Mouse (Mus musculus) adrenal gland, adult 8-10 months (tissue): ENCODE measurements at regions not wholly inside any gene's neighbourhood (a gene's known extent, or its start where the extent isn't known, plus 50 kb on each side); places are given as distances from the start of the nearest gene placed in this dataset.
"Not testable (repeated sequence)": the region's sequence is repeated elsewhere in the genome, so short reads cannot be mapped to it uniquely, and the experiment has no call there.

Experiments used
- DNase-seq: peaks from one replicate; pipeline ENCODE4 v3.0.0; 2022

GRCm38 (mm10) chr8:55347851-55348250 is 393.2 kb downstream of the Gpm6a start:
- not testable (repeated sequence) for DNase-seq

- DNase-seq = not testable (repeated sequence)
Observed at GRCm38 (mm10) chr8:55359851-55360250, 405.2 kb downstream of the Gpm6a start.

- peak; percentile 4 for DNase-seq
Observed at GRCm38 (mm10) chr8:55367431-55367830, 412.8 kb downstream of the Gpm6a start.

- DNase-seq = no peak
Observed at GRCm38 (mm10) chr8:55397046-55397445, 442.4 kb downstream of the Gpm6a start.

GRCm38 (mm10) chr8:55398331-55398730 is 443.7 kb downstream of the Gpm6a start:
- DNase-seq = no peak

GRCm38 (mm10) chr8:55400412-55400811 is 445.8 kb downstream of the Gpm6a start:
- no peak for DNase-seq

GRCm38 (mm10) chr8:55406903-55407302 is 452.3 kb downstream of the Gpm6a start:
- not testable (repeated sequence) for DNase-seq
